Comparison of ENCODE assay signal across 8 mouse cellular contexts in the genomic region with DNA sequence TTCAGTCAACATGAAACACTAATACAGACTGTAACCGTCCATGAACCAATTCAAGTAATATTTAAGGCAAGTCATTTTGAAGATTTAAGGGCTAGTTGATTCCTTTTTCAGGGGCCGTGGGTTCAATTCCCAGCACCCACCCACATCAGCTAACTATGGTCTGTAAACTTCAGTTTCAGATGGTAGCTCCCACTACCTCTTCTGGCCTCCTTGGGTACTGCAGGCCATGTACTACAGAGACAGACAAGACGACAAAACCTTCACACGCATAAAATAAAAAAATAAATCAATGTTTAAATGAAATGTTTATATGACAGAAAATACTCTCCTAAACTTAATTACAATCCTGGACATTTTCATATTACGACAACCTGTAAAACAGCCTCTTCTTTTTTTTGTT. TPM values are rescaled to one million over a fixed set of nuclear protein-coding genes. Genes with fewer than 3 reads are reported as not detected.
A peak's percentile ranks its signal among the peaks of the same experiment; 100 is the strongest.
DNase-seq lines count a peak whose midpoint lies in the region.

No protein-coding gene starts in this region.

- DNase-seq in adrenal gland, postnatal 14 days, result peak; percentile 27
- no peak for DNase-seq in adrenal gland, postnatal 10 days
- peak; percentile 21 to 42 for DNase-seq in kidney, postnatal 4 days
- no peak for DNase-seq in kidney, adult 11 months
- peak; percentile 74 for DNase-seq in R1 (ENCODE audit: low read depth, low spot score)
- DNase-seq in lung, postnatal 36 days, result peak; percentile 59
- no peak for DNase-seq in Muller cell, postnatal 12 days (ENCODE audit: inconsistent ontology term)
- DNase-seq in urinary bladder, postnatal 36 days (ENCODE audit: low spot score in 2 of 2), result no peak

RNA-seq across cellular contexts. Expression of a gene that starts 2.9 kb away (rescaled TPM):
- total RNA-seq in adrenal gland, postnatal 14 days (2021), result 102 and 113 TPM in 2 replicates
- 100 to 1,000 TPM; 106 to 116 TPM for total RNA-seq in adrenal gland, postnatal 10 days (2021)

Comparison
In these comparisons a context has a peak if more than half of its experiments do, and no peak if none do; other contexts are left out.
1. DNase-seq: peak in adrenal gland, postnatal 14 days (single experiment), kidney, postnatal 4 days (2 of 2), R1 (single experiment) and lung, postnatal 36 days (single experiment); none in adrenal gland, postnatal 10 days (single experiment), kidney, adult 11 months (single experiment), Muller cell, postnatal 12 days (single experiment) and urinary bladder, postnatal 36 days (0 of 2).